ENCODE assay signal across 8 mouse cellular contexts in genomic region chr9:88548614-88548945, GRCm38 (mm10). TPM values are rescaled to one million over a fixed set of nuclear protein-coding genes. Genes with fewer than 3 reads are reported as not detected.
A peak's percentile ranks its signal among the peaks of the same experiment; 100 is the strongest.
DNase-seq lines count a peak whose midpoint lies in the region; ATAC-seq lines count a peak whose summit lies in the region.

No protein-coding gene starts in this region.

- DNase-seq in kidney, adult 18-20 months = no peak
- DNase-seq in R1 (ENCODE audit: low read depth, low spot score) = peak; percentile 71
- no peak for DNase-seq in ovary, postnatal 36 days (ENCODE audit: low spot score)
- no peak for DNase-seq in gastrocnemius, postnatal 10 days
- DNase-seq in kidney, adult 8-10 months = no peak

- H3K4me3 ChIP-seq in kidney, embryonic 14.5 days (ENCODE audit: low read length) = peak overlapping the region; percentile 78
- H3K4me3 ChIP-seq in hindbrain, embryonic 12.5 days = peak overlapping the region; percentile 74
- H3K4me3 ChIP-seq in midbrain, embryonic 12.5 days = peak overlapping the region; percentile 77

- peak overlapping the region; percentile 63 for H3K9ac ChIP-seq in kidney, embryonic 14.5 days (ENCODE audit: low read depth, low read length)
- peak overlapping the region; percentile 70 for H3K9ac ChIP-seq in hindbrain, embryonic 12.5 days
- H3K9ac ChIP-seq in midbrain, embryonic 12.5 days (replicated peaks) = peak overlapping the region; percentile 71

- H3K9me3 ChIP-seq in kidney, embryonic 14.5 days (ENCODE audit: control insufficient read depth, low read length) = no peaks in the 10 kb centered on the region
- H3K9me3 ChIP-seq in hindbrain, embryonic 12.5 days (replicated peaks) = no peaks in the 10 kb centered on the region
- H3K9me3 ChIP-seq in midbrain, embryonic 12.5 days = no peaks in the 10 kb centered on the region

- peaks cover 12% of the 10 kb centered on the region; the same call in 1 of the 2 replicates for H3K4me1 ChIP-seq in kidney, embryonic 14.5 days (ENCODE audit: control insufficient read depth, insufficient read depth, low read length)
- peaks cover 20% of the 10 kb centered on the region for H3K4me1 ChIP-seq in hindbrain, embryonic 12.5 days
- H3K4me1 ChIP-seq in midbrain, embryonic 12.5 days = peaks cover 17% of the 10 kb centered on the region

- ATAC-seq in kidney, embryonic 14.5 days (ENCODE audit: low FRiP score, low TSS enrichment) = 0 out of 2 replicates have a peak, but pooled peaks have one; percentile 6
- ATAC-seq in hindbrain, embryonic 12.5 days (ENCODE audit: low FRiP score) = no peak
- no peak for ATAC-seq in midbrain, embryonic 12.5 days (ENCODE audit: low FRiP score, low read depth)

- under 1% methylated on average over 8 of the region's 8 CpGs for WGBS in kidney, embryonic 14.5 days
- WGBS in hindbrain, embryonic 12.5 days = 7% methylated on average over 8 of the region's 8 CpGs
- WGBS in midbrain, embryonic 12.5 days = 9% methylated on average over 8 of the region's 8 CpGs

- peak overlapping the region; percentile 68; the same call in 1 of the 2 replicates for H3K27ac ChIP-seq in kidney, embryonic 14.5 days (ENCODE audit: low read depth, low read length)
- peak overlapping the region; percentile 86 for H3K27ac ChIP-seq in hindbrain, embryonic 12.5 days
- H3K27ac ChIP-seq in midbrain, embryonic 12.5 days (replicated peaks) = peak overlapping the region; percentile 70

- no peaks in the 10 kb centered on the region for H3K36me3 ChIP-seq in kidney, embryonic 14.5 days (ENCODE audit: control insufficient read depth, insufficient read depth, low read length)
- peaks cover 9% of the 10 kb centered on the region; the same call in 1 of the 2 replicates for H3K36me3 ChIP-seq in hindbrain, embryonic 12.5 days
- H3K36me3 ChIP-seq in midbrain, embryonic 12.5 days = 0 out of 2 replicates have a peak, but pooled peaks cover 10% of the 10 kb centered on the region

- H3K4me2 ChIP-seq in kidney, embryonic 14.5 days (replicated peaks; ENCODE audit: low read depth, low read length) = peak overlapping the region; percentile 52
- H3K4me2 ChIP-seq in hindbrain, embryonic 12.5 days (replicated peaks) = peak overlapping the region; percentile 60
- peak overlapping the region; percentile 66 for H3K4me2 ChIP-seq in midbrain, embryonic 12.5 days (replicated peaks)

- no peaks in the 10 kb centered on the region for H3K27me3 ChIP-seq in kidney, embryonic 14.5 days (ENCODE audit: control insufficient read depth, insufficient read depth, low read length)
- no peaks in the 10 kb centered on the region for H3K27me3 ChIP-seq in hindbrain, embryonic 12.5 days
- no peaks in the 10 kb centered on the region for H3K27me3 ChIP-seq in midbrain, embryonic 12.5 days

RNA-seq across cellular contexts. Expression of gene Zfp949, which starts 0.8 kb away (rescaled TPM):
- 7.4 and 9.0 TPM in 2 replicates for polyA plus RNA-seq in kidney, embryonic 14.5 days (2014; fragmentation: Nextera tagmentation; extraction: Ambion mirVana)
- polyA plus RNA-seq in hindbrain, embryonic 12.5 days (2016; fragmentation: Nextera tagmentation; extraction: Ambion mirVana) = 15.9 and 16.5 TPM in 2 replicates
- polyA plus RNA-seq in midbrain, embryonic 12.5 days (2016; fragmentation: Nextera tagmentation; extraction: Ambion mirVana) = 13.2 and 14.1 TPM in 2 replicates
- total RNA-seq in gastrocnemius, postnatal 10 days (2021) = 1 to 10 TPM; 6.4 to 7.1 TPM

RNA-seq across cellular contexts. Expression of gene Trim43a, which starts 32.1 kb away (rescaled TPM):
- not detected in 2 replicates for polyA plus RNA-seq in kidney, embryonic 14.5 days (2014; fragmentation: Nextera tagmentation; extraction: Ambion mirVana)
- 0.22 and 0.48 TPM in 2 replicates for polyA plus RNA-seq in hindbrain, embryonic 12.5 days (2016; fragmentation: Nextera tagmentation; extraction: Ambion mirVana)
- 0.09 TPM in 1 of 2 replicates, not detected in the other for polyA plus RNA-seq in midbrain, embryonic 12.5 days (2016; fragmentation: Nextera tagmentation; extraction: Ambion mirVana)
- total RNA-seq in gastrocnemius, postnatal 10 days (2021) = not detected
